Mouse (Mus musculus): Measurements from ENCODE around the gene Ptpn4. TPM values are rescaled to one million over a fixed set of nuclear protein-coding genes. Genes with fewer than 3 reads are reported as not detected.
A peak's percentile ranks its signal among the peaks of the same experiment; 100 is the strongest.

Ptpn4 gene
- total RNA-seq (2021): 10 to 100 TPM; 28.4 to 35.2 TPM
- long read RNA-seq, experiment 1, full-length matches to known transcripts: 6 of 16 reads
- long read RNA-seq, experiment 1, partial matches to known transcripts: 1 of 16 reads
- long read RNA-seq, experiment 1, other reads (novel, unspliced or antisense): 9 of 16 reads
- long read RNA-seq, experiment 2, full-length matches to known transcripts: 3 of 13 reads
- long read RNA-seq, experiment 2, partial matches to known transcripts: 8 of 13 reads
- long read RNA-seq, experiment 2, other reads (novel, unspliced or antisense): 2 of 13 reads

DNA sequence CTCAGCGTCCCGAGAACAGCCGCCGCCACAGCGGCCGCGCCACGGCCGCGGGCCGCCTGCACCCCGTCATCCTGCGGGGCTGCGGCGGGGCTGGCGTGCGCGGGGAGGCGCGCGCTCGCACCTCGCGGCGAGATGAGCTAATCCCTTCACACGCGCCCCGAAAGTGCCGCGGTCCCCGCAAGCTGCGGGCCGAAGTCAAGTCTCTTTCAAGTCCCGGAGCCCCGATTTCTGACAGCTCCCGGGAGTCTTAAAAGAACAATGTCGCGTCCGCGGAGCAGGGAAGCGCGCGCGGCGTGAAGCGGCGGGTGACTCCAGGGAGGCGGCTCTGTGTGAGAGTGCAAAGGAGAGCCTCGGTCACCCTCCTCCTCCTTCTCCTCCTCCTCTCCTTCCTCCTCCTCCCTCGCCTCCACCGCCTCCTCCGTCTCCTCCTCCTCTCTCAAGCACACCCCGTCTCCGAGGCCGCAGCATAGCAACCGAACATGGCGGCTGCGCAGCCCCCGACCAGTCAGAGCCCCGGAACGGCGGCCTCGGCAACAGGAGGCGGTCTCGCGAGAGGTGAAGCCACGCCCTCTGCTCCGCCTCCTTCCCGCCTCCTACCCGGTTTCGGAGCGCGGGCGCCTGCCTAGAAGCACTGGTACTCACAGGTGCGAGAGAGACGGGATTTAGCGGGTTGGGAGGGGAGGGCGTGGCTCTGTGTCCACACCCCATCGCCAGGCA lies at the start of gene Ptpn4:
Gene Ptpn4, minus strand, starts transcription at position 579 of the 717 bp plus-strand sequence.
- peak; percentile 98 for DNase-seq (ENCODE audit: low spot score)

DNA sequence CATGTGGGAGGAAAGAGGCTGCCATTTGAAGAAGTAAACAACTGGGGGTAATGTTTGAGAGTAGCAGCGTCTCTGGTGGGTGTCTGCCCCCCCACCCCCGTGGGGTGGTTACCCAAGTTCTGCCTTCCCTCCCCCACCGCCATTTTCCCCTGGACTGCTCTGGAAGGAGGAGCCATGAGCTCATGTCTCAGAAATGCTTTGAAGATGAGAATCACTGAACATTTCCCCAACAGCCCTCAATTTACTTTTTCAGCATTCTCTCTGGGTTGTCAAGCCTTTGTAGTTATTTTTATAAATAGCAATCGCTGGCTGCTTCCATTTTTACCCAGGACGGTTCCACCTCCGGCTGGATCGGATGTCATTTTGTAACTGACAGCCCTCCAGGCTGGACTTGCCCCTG lies 48.9 kb upstream of the Ptpn4 start:
- no peak for DNase-seq (ENCODE audit: low spot score)

DNA sequence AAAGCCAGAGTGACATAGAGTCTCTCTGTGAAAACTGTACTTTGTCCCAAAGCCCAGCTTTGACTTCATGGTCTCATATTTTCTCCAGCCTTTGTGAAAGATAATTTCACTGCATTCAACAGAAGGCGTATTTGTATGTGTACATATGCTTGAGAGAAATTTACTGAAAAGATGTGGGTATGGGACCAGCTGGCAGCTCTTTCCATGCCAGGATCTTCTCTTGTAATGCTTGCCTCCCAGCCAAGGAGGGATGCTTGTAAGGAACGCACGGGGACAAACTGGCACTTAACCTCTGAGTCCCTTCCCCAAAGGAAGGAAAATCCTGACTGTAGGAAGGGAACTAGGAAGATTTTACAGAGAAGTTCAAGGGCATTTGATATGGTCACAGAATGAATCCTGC lies 46.9 kb upstream of the Ptpn4 start:
- no peak for DNase-seq (ENCODE audit: low spot score)

DNA sequence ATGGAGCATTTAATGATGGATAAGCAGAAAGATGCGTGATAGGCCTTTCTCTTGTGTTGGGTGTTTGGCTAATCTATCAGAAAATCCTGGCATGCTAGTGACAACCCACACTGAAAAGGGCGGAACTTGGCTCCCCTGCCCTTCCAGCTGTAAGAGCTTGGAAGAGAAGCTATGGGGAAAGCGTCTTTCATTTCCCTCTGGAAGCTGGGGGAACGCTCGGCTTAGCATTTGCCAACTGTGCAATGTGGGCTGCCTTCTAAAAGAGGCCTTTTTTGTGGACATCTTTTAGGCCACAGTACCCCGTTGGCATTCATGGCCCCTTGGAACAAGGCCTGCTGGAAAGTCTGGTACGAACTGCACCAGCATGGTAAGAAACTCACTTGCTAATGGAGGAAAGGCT lies 41.5 kb upstream of the Ptpn4 start:
- DNase-seq (ENCODE audit: low spot score): peak; percentile 33

DNA sequence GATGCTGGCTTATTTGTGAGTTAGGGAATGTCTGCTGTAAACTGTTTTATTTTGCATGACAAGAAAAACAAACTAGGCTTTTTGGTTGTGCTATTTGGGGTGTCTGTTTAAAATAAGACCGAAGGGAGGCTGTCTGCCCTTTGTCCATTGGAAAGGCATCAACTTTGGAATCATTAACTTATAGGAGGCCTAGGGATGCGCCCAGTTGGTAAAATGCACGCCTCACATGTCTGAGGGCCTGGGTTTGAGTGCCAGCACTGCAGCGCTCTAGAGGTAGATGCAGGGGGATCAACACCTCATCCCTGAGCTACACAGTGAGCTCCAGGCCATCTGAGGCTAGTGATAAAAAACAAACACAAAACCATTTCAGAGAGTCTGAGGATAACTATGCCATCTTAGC lies 40.1 kb upstream of the Ptpn4 start:
- no peak for DNase-seq (ENCODE audit: low spot score)

DNA sequence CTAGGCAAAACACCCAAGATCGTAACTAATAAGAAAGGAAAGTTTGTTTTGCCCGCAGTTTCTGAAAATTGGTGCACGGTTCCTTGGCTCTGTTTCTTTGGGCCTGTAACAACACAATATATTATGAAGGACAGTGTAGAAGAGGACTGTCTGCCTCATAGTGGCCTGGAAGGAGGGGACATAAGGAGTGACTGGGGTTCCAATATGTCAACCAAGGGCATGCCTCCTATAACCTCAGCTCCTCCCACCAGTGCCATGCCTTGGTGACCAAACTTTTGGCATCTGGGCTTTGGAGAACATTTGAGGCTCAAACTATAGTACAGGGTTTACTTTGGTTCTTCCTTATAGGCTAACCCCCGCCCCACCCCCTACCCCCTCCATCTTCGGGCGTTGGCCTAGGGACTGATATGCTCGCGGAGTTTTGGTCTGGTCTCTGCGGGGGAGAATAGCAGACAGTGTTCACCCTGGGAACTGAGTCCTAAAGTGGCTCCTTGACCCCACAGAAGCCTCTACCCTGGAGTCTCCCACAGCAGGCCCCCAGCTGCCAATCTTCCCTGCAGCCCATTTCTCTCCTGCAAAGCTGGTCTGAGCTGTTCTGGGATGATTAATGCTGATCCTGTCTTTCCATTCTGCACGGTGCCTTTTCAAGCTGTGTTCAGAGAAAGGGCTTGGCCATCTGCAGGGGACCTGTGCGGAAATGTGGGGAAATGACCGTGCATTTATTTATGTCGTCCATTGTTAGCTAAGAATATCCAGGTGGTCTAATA lies 31.2 kb upstream of the Ptpn4 start:
- DNase-seq (ENCODE audit: low spot score): no peak

DNA sequence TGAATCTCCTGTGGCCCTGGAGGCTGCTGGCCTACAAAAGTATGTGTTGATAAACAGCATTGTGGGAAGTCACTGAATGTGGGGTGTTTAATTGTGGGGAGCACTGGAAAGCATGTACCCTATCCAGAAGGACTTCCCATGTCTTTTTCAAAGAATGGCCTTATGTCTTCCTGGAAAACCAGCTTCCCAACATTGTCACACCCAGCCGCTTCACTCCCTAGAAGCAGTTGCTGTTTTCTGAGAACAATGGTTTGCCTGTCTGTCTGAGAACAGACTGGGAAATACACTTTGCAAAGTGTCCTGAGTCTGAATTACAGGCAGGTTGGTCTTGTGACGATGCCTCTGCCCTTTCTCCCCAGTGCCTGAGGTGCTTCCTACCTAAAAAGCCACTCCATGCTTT lies 29.9 kb upstream of the Ptpn4 start:
- DNase-seq (ENCODE audit: low spot score): no peak

DNA sequence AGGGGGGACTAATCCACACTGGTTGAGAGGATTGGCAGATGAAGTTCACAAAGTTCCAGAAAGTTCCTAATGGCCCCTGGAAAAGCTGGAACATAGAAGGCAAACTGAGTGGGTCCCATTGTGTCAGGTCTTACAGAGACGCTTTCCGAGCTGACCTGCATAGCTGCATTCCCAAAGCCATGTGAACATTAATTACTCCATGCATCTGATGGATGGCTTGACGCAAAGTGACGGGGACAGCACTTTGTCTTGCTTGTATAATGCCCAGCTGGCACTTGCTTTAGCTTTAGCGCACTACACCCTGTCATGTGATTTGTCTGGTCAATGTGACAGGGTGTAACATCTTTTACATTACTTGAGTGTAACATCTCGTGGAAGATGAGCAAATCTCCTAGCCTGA lies 27.9 kb upstream of the Ptpn4 start:
- no peak for DNase-seq (ENCODE audit: low spot score)

DNA sequence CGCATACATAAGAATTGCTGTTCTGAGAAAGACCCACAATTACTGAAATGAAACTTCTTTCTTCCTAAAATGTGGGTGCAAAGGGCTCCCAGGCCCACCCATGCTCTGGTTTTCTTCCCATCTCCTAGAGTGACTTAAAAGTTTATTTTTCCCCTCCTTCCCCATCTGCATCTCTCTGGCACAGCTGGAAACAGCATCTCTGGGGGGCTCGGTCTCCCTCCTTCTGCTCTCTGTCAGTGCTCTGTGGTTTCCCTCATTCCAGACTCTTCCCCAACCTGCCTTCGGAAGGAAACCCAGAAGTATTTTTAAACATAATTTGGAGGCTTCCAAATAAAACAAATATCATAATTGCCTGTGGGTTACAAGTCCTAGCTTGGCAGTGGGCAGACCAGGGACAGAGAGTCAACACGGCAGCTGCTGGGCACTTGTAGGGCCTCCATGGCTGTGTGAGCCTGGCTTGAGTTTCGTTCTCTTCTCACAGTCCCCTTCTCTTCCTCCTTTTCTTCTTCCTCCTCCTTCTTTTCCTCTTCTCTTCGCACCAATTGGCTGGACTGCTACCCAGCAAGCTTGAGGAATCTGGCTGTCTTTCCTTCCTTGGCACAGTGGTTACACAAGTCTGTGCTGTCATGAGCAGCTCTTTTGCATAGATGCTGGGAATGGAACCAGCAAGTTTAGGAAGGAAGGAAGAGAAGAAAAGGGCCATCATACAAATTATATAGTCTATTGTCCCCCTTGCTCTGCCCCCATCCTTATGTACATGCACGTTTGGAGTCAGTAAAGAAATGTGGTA lies 26.3 kb upstream of the Ptpn4 start:
- DNase-seq (ENCODE audit: low spot score): no peak

DNA sequence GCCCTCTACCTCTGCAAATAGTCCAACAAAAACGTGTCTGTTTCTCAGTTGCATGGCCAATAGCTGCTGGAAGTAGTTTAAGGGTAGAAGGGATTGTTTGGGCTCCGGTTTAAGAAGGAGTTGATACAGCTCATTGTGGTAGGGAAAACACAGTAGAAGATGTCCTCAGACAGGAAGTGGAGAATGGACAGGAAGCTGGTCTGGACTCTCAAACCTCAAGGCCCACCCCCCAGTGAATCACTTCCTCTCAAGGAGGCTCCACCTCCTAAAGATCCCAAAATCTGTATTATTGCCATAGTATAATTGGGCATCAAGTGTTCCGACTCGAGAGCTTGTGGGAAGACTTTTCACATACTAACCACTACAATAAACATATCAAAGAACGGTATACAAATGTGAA lies 22.2 kb upstream of the Ptpn4 start:
- DNase-seq (ENCODE audit: low spot score): no peak

DNA sequence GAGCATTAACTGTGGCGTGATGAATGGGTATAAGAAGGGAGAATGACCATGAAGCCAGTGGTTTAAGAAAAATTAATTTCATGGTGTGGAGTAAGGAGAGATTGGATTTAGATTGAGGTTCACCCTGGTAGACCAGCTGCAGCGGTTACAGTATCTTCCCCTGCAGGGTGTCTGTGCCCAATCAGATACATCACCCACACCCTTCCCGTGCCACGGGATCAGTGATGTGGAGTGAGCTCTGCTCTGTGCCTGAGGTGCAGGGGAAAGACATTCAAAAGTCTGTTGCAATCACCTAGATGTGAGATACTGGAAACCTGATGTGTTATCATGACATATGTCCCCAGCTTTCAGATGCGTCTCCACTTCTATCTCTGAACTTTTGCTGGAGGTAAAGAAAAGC lies 15.6 kb upstream of the Ptpn4 start:
- no peak for DNase-seq (ENCODE audit: low spot score)

DNA sequence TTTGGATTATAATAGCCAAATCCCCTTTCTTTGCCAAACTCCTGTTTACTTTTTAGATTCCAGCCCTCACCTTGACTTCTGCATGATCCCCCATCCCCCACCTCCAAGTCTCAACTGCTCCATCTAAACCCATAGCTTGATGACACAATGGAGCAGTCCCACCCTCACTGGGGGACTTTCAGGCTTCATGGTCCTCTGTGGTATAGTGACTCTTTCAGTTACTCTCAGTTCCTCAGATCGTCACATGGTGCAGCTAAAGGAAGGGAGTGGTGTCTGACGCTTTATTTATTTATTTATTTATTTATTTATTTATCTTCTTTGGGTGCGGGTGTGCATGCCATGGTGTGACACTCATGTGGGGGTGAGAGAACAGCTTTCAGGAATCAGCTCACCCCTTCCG lies 14.9 kb upstream of the Ptpn4 start:
- DNase-seq (ENCODE audit: low spot score): no peak

DNA sequence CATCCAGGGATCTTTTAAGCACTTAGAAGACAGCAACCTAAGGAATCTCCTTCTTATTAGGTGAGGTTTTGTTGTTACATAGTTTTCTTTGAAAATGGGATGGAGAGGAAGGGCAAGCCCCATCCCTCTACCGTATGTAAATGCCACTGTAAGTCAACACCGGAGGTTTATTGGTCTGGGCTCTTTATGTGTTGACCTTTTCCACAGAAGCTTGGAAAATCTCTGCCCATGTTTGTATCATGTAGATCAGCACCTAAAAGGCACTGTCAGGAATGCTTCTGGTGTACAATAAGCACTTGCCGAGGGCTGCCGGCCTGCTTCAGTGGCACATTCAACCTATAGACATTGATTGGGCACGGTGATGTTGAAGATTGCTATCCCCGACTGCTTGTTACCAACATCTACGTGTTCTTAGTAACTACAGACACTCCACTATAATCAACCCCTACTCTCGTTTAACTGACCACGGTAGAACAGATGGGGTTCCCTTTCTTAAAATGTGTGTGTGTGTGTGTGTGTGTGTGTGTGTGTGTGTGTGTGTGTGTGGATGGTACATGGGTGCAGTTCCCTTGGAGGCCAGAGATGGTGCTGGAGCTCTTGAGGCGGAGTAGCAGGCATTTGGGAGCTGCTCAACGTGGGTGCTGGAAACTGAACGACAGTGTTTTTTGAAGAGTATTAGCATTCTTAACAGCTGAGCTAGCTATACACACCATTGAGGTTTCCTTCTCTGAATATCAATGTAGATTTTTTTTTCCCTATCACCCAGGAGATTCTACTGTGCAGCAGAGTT lies 11.9 kb upstream of the Ptpn4 start:
- DNase-seq (ENCODE audit: low spot score): no peak

DNA sequence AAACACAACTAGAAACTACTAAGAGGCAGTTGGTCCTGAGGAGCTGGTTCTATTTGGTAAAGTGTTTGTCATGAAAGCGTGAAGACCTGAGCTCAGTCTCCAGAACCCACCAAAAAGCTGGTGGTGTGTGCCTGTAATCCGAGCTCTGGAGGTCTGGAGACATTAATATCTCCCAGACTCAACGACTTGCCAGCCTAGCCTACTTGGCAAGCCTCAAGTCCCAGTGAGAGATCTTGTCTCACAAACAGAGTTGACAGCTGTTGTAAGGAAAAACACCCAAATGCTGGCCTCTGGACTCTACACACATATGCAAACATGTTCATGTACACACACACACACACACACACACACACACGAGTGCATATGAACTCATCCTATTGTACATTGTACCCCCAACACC lies 7.9 kb upstream of the Ptpn4 start:
- DNase-seq (ENCODE audit: low spot score): peak; percentile 34

DNA sequence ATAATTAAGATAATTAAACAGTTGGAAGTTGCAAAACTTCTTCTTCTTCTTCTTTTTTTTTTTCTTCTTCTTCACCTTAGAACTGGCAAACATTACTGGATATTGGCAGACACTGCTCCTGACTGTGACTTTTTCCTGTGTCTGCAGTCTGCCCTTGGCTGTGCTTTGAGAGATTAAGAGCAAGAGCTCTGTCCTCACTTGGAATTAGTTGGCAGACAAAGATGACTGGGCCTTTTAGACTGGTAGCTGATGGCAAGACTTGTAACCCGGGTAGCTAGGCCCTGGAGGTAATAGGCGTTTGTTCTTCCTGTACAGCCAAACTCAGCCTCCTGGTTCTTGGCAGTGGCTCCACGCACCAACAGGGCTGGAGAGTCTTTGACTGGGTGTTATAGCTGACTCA lies 5.7 kb upstream of the Ptpn4 start:
- DNase-seq (ENCODE audit: low spot score): no peak

DNA sequence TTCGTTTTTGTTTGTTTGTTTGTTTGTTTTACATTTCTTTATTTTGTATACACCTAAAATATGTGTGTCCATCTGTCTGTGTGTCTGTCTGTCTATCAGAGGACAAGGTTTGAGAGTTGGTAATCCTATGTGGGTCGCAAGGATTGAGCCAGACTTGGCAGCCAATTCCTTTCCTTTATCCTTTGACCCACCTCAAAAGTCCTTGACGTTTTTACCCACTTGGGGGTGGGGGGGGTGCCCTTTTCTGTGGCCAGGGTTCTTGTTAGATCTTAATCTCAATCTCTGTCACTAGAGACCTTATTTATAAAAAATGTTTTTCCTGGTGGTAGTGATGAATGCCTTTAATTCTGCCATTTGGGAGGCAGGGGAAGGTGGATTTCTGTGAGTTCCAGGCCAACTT lies 828 bp upstream of the Ptpn4 start:
- no peak for DNase-seq (ENCODE audit: low spot score)

DNA sequence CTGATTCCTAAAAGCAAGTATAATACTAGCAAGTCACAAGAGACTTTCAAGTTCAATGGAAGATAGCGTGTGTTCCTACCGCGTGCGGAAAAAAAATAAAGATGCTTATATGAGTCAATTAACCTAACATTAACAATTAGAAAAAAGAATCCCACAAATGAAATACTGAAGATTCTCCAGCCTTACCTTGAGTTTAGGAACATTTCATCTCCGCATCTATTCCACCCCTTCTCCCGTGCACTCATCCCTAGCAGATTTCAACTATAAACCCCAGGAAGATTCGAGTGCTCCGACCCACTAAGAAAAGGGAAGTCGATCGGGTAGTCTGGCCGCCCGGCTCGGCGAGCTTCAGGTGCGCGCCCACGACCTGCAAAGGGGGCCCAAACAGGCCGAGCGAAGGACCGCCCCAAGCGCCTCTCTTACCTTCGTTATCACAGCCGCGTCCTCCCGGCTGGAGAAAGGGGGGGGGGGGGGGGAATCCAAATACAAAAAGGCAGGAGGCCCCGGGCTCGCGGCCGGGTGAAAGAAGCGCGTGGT lies 866 bp downstream of the Ptpn4 start:
- peak; percentile 18 for DNase-seq (ENCODE audit: low spot score)

DNA sequence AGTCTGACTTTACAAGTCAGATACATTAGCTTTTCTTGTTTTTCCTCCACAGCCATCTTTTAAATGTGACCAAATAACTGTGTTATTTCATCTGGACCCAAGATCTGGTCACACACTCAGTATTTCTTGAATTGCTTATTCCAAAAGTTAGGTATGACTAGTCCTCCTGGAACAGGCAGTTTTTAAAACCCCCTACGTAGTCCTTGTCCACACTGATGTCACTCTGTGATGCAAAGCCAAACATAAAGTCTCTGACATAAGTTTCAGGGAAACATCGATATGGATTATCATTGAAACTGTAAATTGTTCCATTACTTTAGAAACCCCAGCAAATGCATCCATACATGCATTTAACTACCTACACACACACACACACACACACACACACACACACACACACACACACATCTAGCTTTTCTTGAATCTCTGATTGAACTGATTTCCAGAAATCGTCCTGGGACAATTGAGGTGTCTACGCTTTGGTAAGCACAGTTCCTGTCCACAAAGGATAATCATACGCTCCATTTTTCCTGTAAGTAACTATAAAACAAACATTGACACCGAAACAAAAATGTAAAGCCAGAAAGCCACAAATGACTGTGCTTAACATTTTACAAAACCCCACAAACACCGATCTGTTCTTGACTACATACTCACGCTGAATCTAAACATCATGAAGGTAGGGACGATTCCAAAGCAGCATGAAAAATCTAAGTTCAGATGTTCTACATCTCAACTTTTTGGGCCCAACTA lies 1.5 kb downstream of the Ptpn4 start:
- no peak for DNase-seq (ENCODE audit: low spot score)

DNA sequence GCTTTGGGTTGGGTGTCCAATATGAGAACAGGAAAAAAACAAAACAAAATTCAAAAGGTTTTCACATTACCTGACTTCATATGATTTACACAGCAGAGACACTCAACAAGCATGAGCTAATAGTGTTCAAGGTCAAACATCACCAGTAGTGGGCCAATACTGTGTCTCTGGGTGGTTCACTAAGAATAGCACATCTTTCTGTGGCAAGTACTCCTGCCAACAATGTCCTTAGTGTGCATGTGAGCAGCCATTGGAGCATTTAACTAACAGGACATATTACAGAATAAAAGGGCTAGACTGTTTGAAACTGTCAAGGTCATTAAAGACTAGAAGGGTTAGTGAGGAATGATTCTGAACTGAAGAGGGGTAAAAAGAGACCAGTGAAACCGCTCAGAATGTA lies 9.3 kb downstream of the Ptpn4 start:
- peak; percentile 14 for DNase-seq (ENCODE audit: low spot score)

DNA sequence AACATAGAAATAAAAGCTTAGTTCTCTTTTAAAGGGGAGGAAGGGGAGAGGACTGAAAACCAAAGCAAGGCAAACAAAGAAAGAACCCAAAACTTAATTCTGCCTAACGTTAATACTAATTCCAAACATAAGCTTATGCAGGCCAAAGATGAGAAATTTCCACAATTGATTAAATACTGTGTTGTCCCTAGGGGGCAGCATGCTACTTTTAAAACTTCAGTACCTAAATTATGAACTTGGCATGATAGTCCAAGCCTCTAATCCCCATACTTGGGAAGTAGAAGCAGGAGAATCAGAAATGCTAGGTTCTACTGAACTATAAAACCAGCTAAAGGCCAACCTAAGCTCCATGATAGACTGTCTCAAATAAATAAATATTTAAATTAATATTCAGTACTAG lies 18.7 kb downstream of the Ptpn4 start:
- peak; percentile 54 for DNase-seq (ENCODE audit: low spot score)

Measured in gastrocnemius, adult 18-20 months (tissue).